Mouse (Mus musculus) hindbrain, embryonic 16.5 days (tissue): ENCODE measurements around the gene Fabp1. TPM values are rescaled to one million over a fixed set of nuclear protein-coding genes. Genes with fewer than 3 reads are reported as not detected.
A peak's percentile ranks its signal among the peaks of the same experiment; 100 is the strongest.

Source experiments
- ATAC-seq: fragments of 200-750 bp; cut with Nextera tagmentation; 2 replicates; pipeline ENCODE4 v1.8.0; 2017; ENCODE audit warnings: moderate TSS enrichment, moderate library complexity
- H3K27ac ChIP-seq: fragments of 300-500 bp; sonication (generic); 2 replicates; pipeline ENCODE4 v1.5.1; 2014; ENCODE audit warnings: low read depth, mild to moderate bottlenecking, control low read depth, low read length, moderate library complexity
- H3K27me3 ChIP-seq: fragments of 300-500 bp; sonication (generic); replicated peaks from 2 replicates; pipeline ENCODE4 v1.6.1; 2014; ENCODE audit warnings: low read length; ENCODE audit not compliant: control insufficient read depth, insufficient read depth
- H3K36me3 ChIP-seq: fragments of 300-500 bp; sonication (generic); 2 replicates; pipeline ENCODE4 v1.6.1; 2014; ENCODE audit warnings: mild to moderate bottlenecking, low read length, moderate library complexity, mixed read lengths; ENCODE audit not compliant: control insufficient read depth, insufficient read depth
- H3K4me1 ChIP-seq: fragments of 300-500 bp; sonication (generic); 2 replicates; pipeline ENCODE4 v1.6.1; 2014; ENCODE audit warnings: low read depth, low read length; ENCODE audit not compliant: control insufficient read depth, insufficient read depth
- H3K4me2 ChIP-seq: fragments of 300-500 bp; sonication (generic); 2 replicates; pipeline ENCODE4 v1.6.1; 2014; ENCODE audit warnings: mild to moderate bottlenecking, low read length, control low read depth, moderate library complexity
- H3K4me3 ChIP-seq: fragments of 300-500 bp; sonication (generic); 2 replicates; pipeline ENCODE4 v1.5.1; 2014; ENCODE audit warnings: mild to moderate bottlenecking, low read length, control low read depth, moderate library complexity
- H3K9ac ChIP-seq: fragments of 300-500 bp; sonication (generic); 2 replicates; pipeline ENCODE4 v1.6.1; 2014; ENCODE audit warnings: low read depth, mild to moderate bottlenecking, control low read depth, low read length, moderate library complexity
- H3K9me3 ChIP-seq: fragments of 300-500 bp; sonication (generic); 2 replicates; pipeline ENCODE4 v1.6.1; 2014; ENCODE audit warnings: mild to moderate bottlenecking, low read length, moderate library complexity; ENCODE audit not compliant: control insufficient read depth
- WGBS: fragments of 180-500 bp; shearing (Covaris S2); extraction: QIAGEN DNeasy Blood & Tissue Kit; methylation state at CpG from one replicate; pipeline ENCODE4 v1.1.7; 2014; 5-methylcytosine and 5-hydroxymethylcytosine counted together
- polyA plus RNA-seq: library from polyadenylated mRNA; unstranded; fragments of >200 nt; fragmentation: Nextera tagmentation; extraction: Ambion mirVana; gene quantifications from 2 replicates; pipeline ENCODE4 v1.2.1, GENCODE M21; 2015

Gene Fabp1
- not detected in 2 replicates for polyA plus RNA-seq

GRCm38 (mm10) chr6:71199612-71200011, at the start of gene Fabp1:
Gene Fabp1, plus strand, starts transcription at chr6:71199827.
- no peaks in the 10 kb centered on the region for H3K9me3 ChIP-seq
- WGBS = 87% methylated on average over 4 of the region's 4 CpGs
- no peaks in the 10 kb centered on the region for H3K4me1 ChIP-seq
- H3K36me3 ChIP-seq = no peaks in the 10 kb centered on the region
- H3K9ac ChIP-seq = no peak within 1 kb of the TSS
- no peaks in the 10 kb centered on the region for H3K27me3 ChIP-seq
- no peak within 1 kb of the TSS for H3K4me3 ChIP-seq
- no peak for ATAC-seq
- no peak within 1 kb of the TSS for H3K27ac ChIP-seq
- no peak within 1 kb of the TSS for H3K4me2 ChIP-seq

DNA sequence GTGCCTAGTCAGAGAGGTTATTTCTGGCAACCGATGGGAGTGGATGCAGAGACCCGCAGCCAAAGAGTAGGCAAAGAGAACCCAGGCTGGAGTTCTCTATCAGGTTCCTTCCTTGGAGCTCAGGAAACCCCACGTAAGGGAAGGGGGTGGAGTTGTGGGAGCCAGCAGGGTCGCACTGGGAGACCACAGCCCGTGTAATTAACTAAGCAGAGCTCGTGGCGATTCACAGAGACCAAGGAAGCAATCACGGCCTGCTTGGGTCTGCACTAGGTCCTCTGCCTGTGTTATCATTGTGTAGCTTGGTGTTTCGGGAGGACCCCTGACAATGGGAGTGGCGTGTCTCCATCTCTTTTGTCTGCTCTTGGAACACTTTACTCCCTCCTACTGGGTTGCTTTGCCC, 48.5 kb upstream of the Fabp1 start:
- H3K4me2 ChIP-seq = no peak overlapping the region
- no peaks in the 10 kb centered on the region for H3K27me3 ChIP-seq
- 29% methylated on average over 10 of the region's 10 CpGs for WGBS
- no peak overlapping the region for H3K9ac ChIP-seq
- H3K9me3 ChIP-seq = no peaks in the 10 kb centered on the region
- no peak overlapping the region for H3K4me3 ChIP-seq
- no peak overlapping the region for H3K27ac ChIP-seq
- no peaks in the 10 kb centered on the region for H3K4me1 ChIP-seq
- ATAC-seq = no peak
- H3K36me3 ChIP-seq = no peaks in the 10 kb centered on the region

GRCm38 (mm10) chr6:71153486-71153885, 46.1 kb upstream of the Fabp1 start:
- Histone ChIP-seq H3K4me3 (no peak overlapping the region), H3K4me2 (no peak overlapping the region), H3K36me3 (no peaks in the 10 kb centered on the region), H3K9ac (no peak overlapping the region), H3K9me3 (no peaks in the 10 kb centered on the region), H3K27ac (no peak overlapping the region), H3K27me3 (no peaks in the 10 kb centered on the region), H3K4me1 (no peaks in the 10 kb centered on the region)
- 88% methylated on average over 4 of the region's 4 CpGs for WGBS
- no peak for ATAC-seq

GRCm38 (mm10) chr6:71154861-71155260, 44.8 kb upstream of the Fabp1 start:
- 78% methylated on average over 6 of the region's 6 CpGs for WGBS
- Histone ChIP-seq H3K9me3 (no peaks in the 10 kb centered on the region), H3K36me3 (no peaks in the 10 kb centered on the region), H3K4me3 (no peak overlapping the region), H3K4me1 (no peaks in the 10 kb centered on the region), H3K9ac (no peak overlapping the region), H3K27me3 (no peaks in the 10 kb centered on the region), H3K4me2 (no peak overlapping the region), H3K27ac (no peak overlapping the region)
- no peak for ATAC-seq

DNA sequence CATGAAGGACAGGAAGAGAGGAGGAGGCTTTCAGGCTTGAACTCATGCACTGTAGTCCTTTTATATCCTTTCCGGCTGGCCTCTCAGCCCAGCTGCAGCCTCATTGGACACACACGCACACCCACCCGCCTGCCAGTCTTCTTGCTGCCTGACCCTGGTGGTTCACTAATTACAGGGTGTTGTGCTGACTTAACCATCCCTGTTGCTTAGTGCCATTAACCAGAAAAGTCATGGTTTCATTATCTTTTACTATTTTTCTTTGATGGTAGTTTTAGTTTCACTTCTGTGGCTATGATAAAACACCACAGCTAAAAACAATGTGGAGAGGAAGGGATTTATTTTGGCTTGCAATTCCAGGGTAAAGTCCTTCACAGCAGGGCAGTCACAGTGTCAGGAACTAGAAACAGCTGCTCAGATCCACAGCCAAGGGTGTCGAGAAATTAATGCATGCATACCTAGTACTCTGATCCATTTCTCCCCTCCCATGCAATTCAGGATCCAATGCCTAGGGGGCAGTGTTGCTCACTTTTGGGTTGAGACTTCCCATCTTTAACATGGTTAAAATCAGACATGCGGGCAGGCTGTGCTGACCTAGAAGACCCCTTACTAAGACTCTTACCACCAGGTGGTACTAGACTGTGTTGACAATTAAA, 42.8 kb upstream of the Fabp1 start:
- no peaks in the 10 kb centered on the region for H3K4me1 ChIP-seq
- ATAC-seq = no peak
- H3K4me3 ChIP-seq = no peak overlapping the region
- no peak overlapping the region for H3K9ac ChIP-seq
- H3K36me3 ChIP-seq = no peaks in the 10 kb centered on the region
- 81% methylated on average over 5 of the region's 5 CpGs for WGBS
- no peak overlapping the region for H3K27ac ChIP-seq
- H3K9me3 ChIP-seq = no peaks in the 10 kb centered on the region
- no peaks in the 10 kb centered on the region for H3K27me3 ChIP-seq
- H3K4me2 ChIP-seq = no peak overlapping the region

DNA sequence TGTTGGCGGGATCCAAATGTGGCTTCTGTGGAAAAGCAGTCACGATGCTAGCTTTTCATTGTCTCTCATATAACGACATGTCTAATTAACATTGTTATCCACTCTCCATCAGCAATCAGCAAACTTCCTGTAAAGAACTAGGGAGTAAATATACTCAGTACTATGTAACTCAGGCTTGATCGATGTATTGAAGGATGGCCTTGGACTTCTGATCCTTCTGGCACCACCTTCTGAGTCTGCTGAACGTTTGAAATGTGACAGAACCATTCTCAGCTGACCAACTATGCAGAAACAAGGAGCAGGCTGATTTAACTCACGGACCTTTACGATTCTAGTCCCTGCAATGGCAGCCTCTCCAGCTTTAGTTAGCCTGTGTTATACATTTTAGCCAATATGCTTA, 38.3 kb upstream of the Fabp1 start:
- H3K9me3 ChIP-seq = no peaks in the 10 kb centered on the region
- H3K4me2 ChIP-seq = no peak overlapping the region
- no peak overlapping the region for H3K9ac ChIP-seq
- H3K27ac ChIP-seq = no peak overlapping the region
- H3K36me3 ChIP-seq = no peaks in the 10 kb centered on the region
- H3K4me1 ChIP-seq = no peaks in the 10 kb centered on the region
- H3K4me3 ChIP-seq = no peak overlapping the region
- ATAC-seq = no peak
- 78% methylated on average over 7 of the region's 7 CpGs for WGBS
- no peaks in the 10 kb centered on the region for H3K27me3 ChIP-seq

- Histone ChIP-seq H3K27me3 (no peaks in the 10 kb centered on the region), H3K9ac (no peak overlapping the region), H3K4me2 (no peak overlapping the region), H3K36me3 (no peaks in the 10 kb centered on the region), H3K9me3 (no peaks in the 10 kb centered on the region), H3K27ac (no peak overlapping the region), H3K4me1 (no peaks in the 10 kb centered on the region), H3K4me3 (no peak overlapping the region)
- no peak for ATAC-seq
- WGBS = 69% methylated on average over 4 of the region's 4 CpGs
Measured at GRCm38 (mm10) chr6:71162269-71162668, 37.4 kb upstream of the Fabp1 start.

DNA sequence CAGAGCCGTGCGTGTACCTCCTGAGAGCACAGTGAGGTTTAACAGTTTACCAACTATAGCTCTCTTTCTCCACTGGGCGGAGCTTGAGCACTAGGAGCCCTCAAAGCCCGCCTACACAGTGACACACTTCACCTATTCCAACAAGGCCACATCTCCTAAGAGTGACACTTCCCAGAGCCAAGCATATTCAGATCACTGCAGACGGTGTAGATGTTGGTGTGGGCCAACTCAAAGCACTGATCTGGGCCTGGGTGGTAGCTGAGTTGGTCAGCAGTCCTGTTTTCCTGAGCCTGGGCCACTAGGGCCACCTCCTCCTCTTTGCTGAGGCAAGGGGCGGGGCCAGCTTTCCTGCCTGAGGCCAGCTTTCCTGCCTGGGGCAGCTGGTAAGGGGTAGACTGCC, 35.2 kb upstream of the Fabp1 start:
- H3K4me1 ChIP-seq = no peaks in the 10 kb centered on the region
- no peak overlapping the region for H3K27ac ChIP-seq
- 34% methylated on average over 6 of the region's 6 CpGs for WGBS
- no peak overlapping the region for H3K4me2 ChIP-seq
- no peak for ATAC-seq
- no peak overlapping the region for H3K4me3 ChIP-seq
- no peak overlapping the region for H3K9ac ChIP-seq
- H3K27me3 ChIP-seq = no peaks in the 10 kb centered on the region
- no peaks in the 10 kb centered on the region for H3K9me3 ChIP-seq
- H3K36me3 ChIP-seq = no peaks in the 10 kb centered on the region

- Histone ChIP-seq H3K36me3 (no peaks in the 10 kb centered on the region), H3K9ac (no peak overlapping the region), H3K9me3 (no peaks in the 10 kb centered on the region), H3K4me2 (no peak overlapping the region), H3K27ac (no peak overlapping the region), H3K4me1 (no peaks in the 10 kb centered on the region), H3K4me3 (no peak overlapping the region), H3K27me3 (no peaks in the 10 kb centered on the region)
- peak; percentile 52 for ATAC-seq
- WGBS = 53% methylated on average over 6 of the region's 6 CpGs
Measured at GRCm38 (mm10) chr6:71166551-71167169, 33.0 kb upstream of the Fabp1 start.
